Mouse (Mus musculus): ENCODE data around the gene Vamp5.

Vamp5 gene

GRCm38 (mm10) chr6:72380131-72380770 lies at the start of gene Vamp5:
Vamp5 (minus strand) TSS chr6:72380468.
- peak; percentile 84 for DNase-seq (ENCODE audit: low spot score)

- DNase-seq (ENCODE audit: low spot score): no peak
Observed at GRCm38 (mm10) chr6:72429061-72429842, 49.0 kb upstream of the Vamp5 start.

- peak; percentile 71 for DNase-seq (ENCODE audit: low spot score)
Observed at GRCm38 (mm10) chr6:72428036-72428435, 47.8 kb upstream of the Vamp5 start.

GRCm38 (mm10) chr6:72425646-72426045 lies 45.4 kb upstream of the Vamp5 start:
- no peak for DNase-seq (ENCODE audit: low spot score)

DNA sequence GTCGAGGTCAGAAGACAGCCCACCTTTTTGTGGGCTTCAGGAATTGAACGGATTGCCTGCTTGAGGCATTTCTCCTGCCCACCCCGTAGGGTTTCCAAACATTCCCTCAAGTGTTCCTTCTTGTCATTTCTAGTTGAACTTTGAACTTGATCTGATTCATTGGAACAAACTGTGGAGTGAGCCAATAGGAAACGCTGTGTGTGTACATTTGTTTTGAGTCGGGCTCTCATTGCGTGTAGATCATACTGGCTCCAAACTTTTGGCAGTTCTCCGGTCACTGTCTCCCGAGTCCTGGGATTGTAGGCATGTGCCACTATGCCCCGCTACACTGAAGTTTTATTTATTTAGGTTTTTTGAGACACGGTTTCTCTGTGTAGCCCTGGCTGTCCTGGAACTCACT lies 40.6 kb upstream of the Vamp5 start:
- no peak for DNase-seq (ENCODE audit: low spot score)

- no peak for DNase-seq (ENCODE audit: low spot score)
Observed at GRCm38 (mm10) chr6:72419806-72420205, 39.5 kb upstream of the Vamp5 start.

DNA sequence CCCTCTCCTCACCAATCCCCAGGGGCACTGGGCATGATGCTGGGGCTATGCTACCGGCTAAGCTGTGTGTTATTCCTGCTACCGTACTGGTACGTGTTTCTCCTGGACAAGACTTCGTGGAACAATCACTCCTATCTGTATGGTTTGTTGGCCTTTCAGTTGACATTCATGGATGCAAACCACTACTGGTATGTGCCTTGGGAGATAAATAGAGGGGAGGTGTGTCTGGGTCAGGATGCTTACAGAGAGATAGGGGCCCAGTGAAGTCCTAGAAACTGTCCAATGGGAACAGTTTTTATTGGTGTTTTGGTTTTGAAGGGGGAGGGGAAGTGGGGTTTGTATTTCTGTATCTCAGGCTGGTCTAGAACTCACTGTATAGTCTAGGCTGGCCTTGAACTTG lies 38.0 kb upstream of the Vamp5 start:
- no peak for DNase-seq (ENCODE audit: low spot score)

GRCm38 (mm10) chr6:72415964-72416772 lies 35.9 kb upstream of the Vamp5 start:
- no peak for DNase-seq (ENCODE audit: low spot score)

DNA sequence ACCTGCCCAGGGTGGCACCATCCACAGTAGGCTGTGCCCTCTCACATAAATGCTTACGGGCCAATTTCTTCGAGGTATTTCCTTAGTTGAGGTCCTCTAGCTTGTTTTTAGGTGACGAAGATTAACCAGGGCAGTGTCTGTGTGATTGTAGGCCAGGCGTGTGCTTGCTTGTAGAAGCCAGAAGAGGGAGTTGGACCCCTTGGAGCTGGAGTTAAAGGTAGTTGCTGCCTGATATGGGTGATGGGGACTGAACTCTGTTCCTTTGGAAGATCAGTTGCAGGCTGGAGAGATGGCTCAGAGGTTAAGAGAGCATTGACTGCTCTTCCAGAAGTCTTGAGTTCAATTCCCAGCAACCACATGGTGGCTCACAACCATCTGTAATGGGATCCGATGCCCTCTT lies 34.9 kb upstream of the Vamp5 start:
- DNase-seq (ENCODE audit: low spot score): no peak

GRCm38 (mm10) chr6:72414076-72414756 lies 33.9 kb upstream of the Vamp5 start, which contains the start of gene Ggcx:
Ggcx (plus strand) TSS chr6:72414308.
- DNase-seq (ENCODE audit: low spot score): peak; percentile 95

DNA sequence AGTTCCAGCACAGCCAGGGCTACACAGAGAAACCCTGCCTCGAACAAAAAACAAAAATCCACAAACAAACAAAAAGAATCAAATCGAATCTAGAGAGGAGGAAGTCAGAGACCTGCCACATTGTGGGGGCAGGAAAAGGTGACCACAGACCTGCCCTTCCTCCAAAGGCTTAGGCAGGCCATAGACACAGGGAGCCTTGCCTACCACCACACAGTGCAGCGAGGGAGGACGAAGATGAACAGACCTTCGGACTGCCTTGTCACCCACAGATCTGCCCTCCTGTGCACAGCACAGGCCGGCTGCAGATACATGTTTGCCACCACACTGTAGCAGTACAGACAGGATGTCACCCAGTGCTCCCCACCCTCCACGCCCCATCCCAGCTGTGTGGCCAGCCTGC lies 30.2 kb upstream of the Vamp5 start:
- DNase-seq (ENCODE audit: low spot score): no peak

- no peak for DNase-seq (ENCODE audit: low spot score)
Observed at GRCm38 (mm10) chr6:72410003-72410402, 29.7 kb upstream of the Vamp5 start.

DNA sequence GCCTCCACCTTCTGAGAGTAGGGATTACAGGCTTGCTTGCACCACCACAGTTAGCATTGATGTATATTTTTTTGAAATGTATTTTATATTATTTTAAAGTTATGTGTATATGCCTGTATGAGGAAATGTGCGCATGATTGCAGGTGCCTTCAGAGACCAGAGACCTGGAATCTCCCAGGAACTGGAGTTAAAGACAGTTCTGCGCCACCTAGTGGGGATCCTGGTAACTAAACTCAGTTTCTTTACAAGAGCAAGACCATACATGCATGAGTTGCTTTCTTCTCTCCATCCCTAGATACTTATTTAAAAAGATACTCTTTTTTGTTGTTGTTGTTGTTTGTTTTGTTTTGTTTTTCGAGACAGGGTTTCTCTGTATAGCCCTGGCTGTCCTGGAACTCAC lies 29.3 kb upstream of the Vamp5 start:
- DNase-seq (ENCODE audit: low spot score): peak; percentile 32

GRCm38 (mm10) chr6:72407119-72407518 lies 26.9 kb upstream of the Vamp5 start:
- peak; percentile 77 for DNase-seq (ENCODE audit: low spot score)

GRCm38 (mm10) chr6:72405356-72405755 lies 25.1 kb upstream of the Vamp5 start:
- DNase-seq (ENCODE audit: low spot score): no peak

DNA sequence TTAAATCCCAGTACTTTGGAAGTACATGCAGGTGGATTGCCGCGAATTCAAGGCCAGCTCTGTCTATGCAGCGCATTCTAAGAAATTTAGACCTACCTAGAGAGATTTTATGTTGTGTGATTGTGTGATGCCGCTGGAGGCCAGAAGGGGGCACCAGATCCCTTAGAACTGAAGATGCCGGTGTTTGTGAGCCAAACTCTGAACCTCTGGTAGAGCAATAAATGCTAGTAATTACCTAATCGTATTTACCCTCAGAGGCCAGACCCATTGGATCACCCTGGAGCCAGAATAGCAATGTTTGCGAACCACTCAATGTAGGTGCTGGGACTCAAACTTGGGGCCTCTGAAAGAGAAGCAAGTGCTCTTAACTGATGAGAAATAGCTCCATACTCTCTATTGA lies 21.6 kb upstream of the Vamp5 start:
- DNase-seq (ENCODE audit: low spot score): peak; percentile 71

- DNase-seq (ENCODE audit: low spot score): no peak
Observed at GRCm38 (mm10) chr6:72399967-72400366, 19.7 kb upstream of the Vamp5 start.

DNA sequence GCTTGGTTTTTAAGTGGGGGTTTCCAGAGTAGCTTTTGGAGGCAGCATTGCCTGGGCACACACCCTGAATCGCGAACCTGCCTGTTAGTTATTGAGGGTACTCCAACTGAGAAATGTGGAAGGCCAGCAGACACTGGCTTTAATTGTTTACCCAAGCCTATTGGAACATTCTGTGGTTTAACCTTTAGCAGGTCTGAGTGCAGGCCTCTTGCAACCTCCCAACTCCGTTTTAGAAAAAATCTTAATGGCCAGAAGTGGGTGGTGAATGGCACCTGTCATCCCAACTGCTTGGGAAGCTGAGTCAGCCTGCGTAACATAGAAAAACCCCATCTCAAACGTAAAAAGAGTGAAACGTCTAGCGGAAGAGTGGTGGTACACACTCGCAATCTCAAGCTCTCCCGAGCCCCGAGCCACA lies 16.6 kb upstream of the Vamp5 start:
- DNase-seq (ENCODE audit: low spot score): no peak

- no peak for DNase-seq (ENCODE audit: low spot score)
Observed at GRCm38 (mm10) chr6:72392341-72392740, 12.1 kb upstream of the Vamp5 start.

DNA sequence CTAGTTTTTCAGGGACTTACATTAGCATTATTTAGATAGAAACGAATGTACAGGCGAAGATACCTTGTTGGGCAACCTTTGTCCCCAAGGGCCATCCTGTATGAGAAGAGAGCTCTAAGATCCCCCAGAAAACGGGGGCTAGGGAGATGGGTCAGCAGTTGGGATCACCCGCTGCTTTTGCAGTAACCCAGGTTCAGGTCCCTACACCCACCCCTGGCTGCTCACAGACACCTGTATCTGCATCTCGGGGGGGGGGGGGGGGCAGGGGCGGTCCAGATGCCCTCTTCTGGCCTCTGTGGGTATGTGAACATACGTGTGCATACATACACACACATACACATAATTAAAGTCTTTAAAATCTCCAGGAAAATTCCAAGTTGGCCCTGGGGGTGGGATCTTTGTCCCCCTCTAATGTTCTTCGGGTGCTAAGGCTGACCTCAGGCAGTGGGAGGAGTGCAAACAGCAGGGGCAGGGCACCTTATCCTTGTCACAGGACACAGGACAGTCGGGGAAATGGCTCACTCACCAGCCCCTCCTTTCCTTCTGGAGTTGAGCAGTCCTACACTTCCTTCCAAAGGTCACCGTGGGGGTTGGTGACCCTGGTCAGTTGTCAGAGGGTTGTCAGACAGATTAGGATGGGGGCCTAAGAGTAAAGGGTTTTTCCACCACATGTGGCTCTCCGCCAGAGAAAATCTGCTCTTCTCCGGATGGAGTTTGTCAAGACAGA lies 10.7 kb upstream of the Vamp5 start:
- DNase-seq (ENCODE audit: low spot score): peak; percentile 43
